Mouse (Mus musculus): ENCODE results near the gene Borcs6. TPM values are rescaled to one million over a fixed set of nuclear protein-coding genes. Genes with fewer than 3 reads are reported as not detected.

The Borcs6 gene
- polyA plus RNA-seq, 1 experiment from 2014 or later: 5.9 TPM

- WGBS: 2% methylated on average over 29 of the region's 29 CpGs
Measured at GRCm38 (mm10) chr11:69066163-69066861, 6.8 kb downstream of the Borcs6 start.

GRCm38 (mm10) chr11:69066956-69067355 lies 7.4 kb downstream of the Borcs6 start:
- 9% methylated on average over 8 of the region's 8 CpGs for WGBS
- peaks cover 53% of the 10 kb centered on the region for H3K4me1 ChIP-seq
- H3K27ac ChIP-seq (replicated peaks): no peak overlapping the region
- no peaks in the 10 kb centered on the region for H3K36me3 ChIP-seq (replicated peaks)
- peak overlapping the region; percentile 63 for H3K4me3 ChIP-seq
- no peaks in the 10 kb centered on the region for H3K9me3 ChIP-seq
- DNase-seq (ENCODE audit: low spot score): peak; percentile 88
- H3K27me3 ChIP-seq (replicated peaks; ENCODE audit: low read depth, poor library complexity, severe bottlenecking): no peaks in the 10 kb centered on the region

More at GRCm38 (mm10) chr11:69066163-69066861, 6.8 kb downstream of the Borcs6 start:
- H3K27me3 ChIP-seq (replicated peaks; ENCODE audit: low read depth, poor library complexity, severe bottlenecking): peaks cover 3% of the 10 kb centered on the region
- H3K4me3 ChIP-seq: peak overlapping the region; percentile 63
- no peaks in the 10 kb centered on the region for H3K36me3 ChIP-seq (replicated peaks)
- H3K4me1 ChIP-seq: peaks cover 53% of the 10 kb centered on the region
- DNase-seq (ENCODE audit: low spot score): peak; percentile 45
- H3K9me3 ChIP-seq: no peaks in the 10 kb centered on the region
- H3K27ac ChIP-seq (replicated peaks): peak overlapping the region; percentile 57; the same call in 1 of the 2 replicates

GRCm38 (mm10) chr11:69067601-69068000 lies 8.1 kb downstream of the Borcs6 start:
- H3K27ac ChIP-seq (replicated peaks): no peak overlapping the region
- H3K27me3 ChIP-seq (replicated peaks; ENCODE audit: low read depth, poor library complexity, severe bottlenecking): no peaks in the 10 kb centered on the region
- no peak for DNase-seq (ENCODE audit: low spot score)
- H3K9me3 ChIP-seq: no peaks in the 10 kb centered on the region
- 62% methylated on average over 6 of the region's 6 CpGs for WGBS
- peaks cover 59% of the 10 kb centered on the region for H3K4me1 ChIP-seq
- H3K36me3 ChIP-seq (replicated peaks): no peaks in the 10 kb centered on the region
- no peak overlapping the region for H3K4me3 ChIP-seq

GRCm38 (mm10) chr11:69070093-69070492 lies 10.6 kb downstream of the Borcs6 start:
- peaks cover 58% of the 10 kb centered on the region for H3K4me1 ChIP-seq
- DNase-seq (ENCODE audit: low spot score): no peak
- under 1% methylated on average over 13 of the region's 13 CpGs for WGBS

GRCm38 (mm10) chr11:69070590-69071222 lies 11.2 kb downstream of the Borcs6 start, which contains the start of gene Tmem107:
Tmem107 (plus strand) TSS chr11:69070806.
- WGBS: under 1% methylated on average over 47 of the region's 47 CpGs
- H3K36me3 ChIP-seq (replicated peaks): no peaks in the 10 kb centered on the region
- H3K9me3 ChIP-seq: no peaks in the 10 kb centered on the region
- peak within 1 kb of the TSS; percentile 96 for H3K27ac ChIP-seq (replicated peaks)
- peak within 1 kb of the TSS; percentile 75 for H3K4me3 ChIP-seq
- no peaks in the 10 kb centered on the region for H3K27me3 ChIP-seq (replicated peaks; ENCODE audit: low read depth, poor library complexity, severe bottlenecking)
- peaks cover 58% of the 10 kb centered on the region for H3K4me1 ChIP-seq
- peak; percentile 95 for DNase-seq (ENCODE audit: low spot score)

More at GRCm38 (mm10) chr11:69070093-69070492, 10.6 kb downstream of the Borcs6 start:
- H3K27me3 ChIP-seq (replicated peaks; ENCODE audit: low read depth, poor library complexity, severe bottlenecking): no peaks in the 10 kb centered on the region
- H3K9me3 ChIP-seq: no peaks in the 10 kb centered on the region
- peak overlapping the region; percentile 75 for H3K4me3 ChIP-seq
- peak overlapping the region; percentile 96 for H3K27ac ChIP-seq (replicated peaks)
- H3K36me3 ChIP-seq (replicated peaks): no peaks in the 10 kb centered on the region

- peaks cover 54% of the 10 kb centered on the region for H3K4me1 ChIP-seq
Measured at GRCm38 (mm10) chr11:69071262-69071661, 11.7 kb downstream of the Borcs6 start.

GRCm38 (mm10) chr11:69072234-69072633 lies 12.7 kb downstream of the Borcs6 start:
- WGBS: 86% methylated on average over 11 of the region's 11 CpGs
- Histone ChIP-seq H3K4me3 (peak overlapping the region; percentile 75), H3K27ac (replicated peaks) (peak overlapping the region; percentile 95; the same call in 1 of the 2 replicates), H3K27me3 (replicated peaks; ENCODE audit: low read depth, poor library complexity, severe bottlenecking) (no peaks in the 10 kb centered on the region), H3K9me3 (no peaks in the 10 kb centered on the region), H3K36me3 (replicated peaks) (no peaks in the 10 kb centered on the region), H3K4me1 (peaks cover 44% of the 10 kb centered on the region)
- DNase-seq (ENCODE audit: low spot score): no peak

More at GRCm38 (mm10) chr11:69071262-69071661, 11.7 kb downstream of the Borcs6 start:
- H3K27me3 ChIP-seq (replicated peaks; ENCODE audit: low read depth, poor library complexity, severe bottlenecking): no peaks in the 10 kb centered on the region
- no peaks in the 10 kb centered on the region for H3K9me3 ChIP-seq
- 21% methylated on average over 9 of the region's 9 CpGs for WGBS
- peak overlapping the region; percentile 75 for H3K4me3 ChIP-seq
- no peaks in the 10 kb centered on the region for H3K36me3 ChIP-seq (replicated peaks)
- DNase-seq (ENCODE audit: low spot score): no peak
- peak overlapping the region; percentile 96 for H3K27ac ChIP-seq (replicated peaks)

GRCm38 (mm10) chr11:69072666-69073064 lies 13.1 kb downstream of the Borcs6 start:
- H3K27ac ChIP-seq (replicated peaks): peak overlapping the region; percentile 95

GRCm38 (mm10) chr11:69073065-69073888 lies 13.8 kb downstream of the Borcs6 start:
- Histone ChIP-seq H3K4me3 (peak overlapping the region; percentile 75), H3K36me3 (replicated peaks) (no peaks in the 10 kb centered on the region), H3K4me1 (peaks cover 39% of the 10 kb centered on the region), H3K27me3 (replicated peaks; ENCODE audit: low read depth, poor library complexity, severe bottlenecking) (no peaks in the 10 kb centered on the region), H3K9me3 (no peaks in the 10 kb centered on the region), H3K27ac (replicated peaks) (peak overlapping the region; percentile 95)
- peak; percentile 84 for DNase-seq (ENCODE audit: low spot score)
- 0% methylated on average over 14 of the region's 14 CpGs for WGBS

More at GRCm38 (mm10) chr11:69072666-69073064, 13.1 kb downstream of the Borcs6 start:
- Histone ChIP-seq H3K4me3 (peak overlapping the region; percentile 75), H3K27me3 (replicated peaks; ENCODE audit: low read depth, poor library complexity, severe bottlenecking) (no peaks in the 10 kb centered on the region), H3K9me3 (no peaks in the 10 kb centered on the region), H3K36me3 (replicated peaks) (no peaks in the 10 kb centered on the region), H3K4me1 (peaks cover 40% of the 10 kb centered on the region)
- WGBS: 14% methylated on average over 9 of the region's 9 CpGs
- no peak for DNase-seq (ENCODE audit: low spot score)

- Histone ChIP-seq H3K9me3 (no peaks in the 10 kb centered on the region), H3K27me3 (replicated peaks; ENCODE audit: low read depth, poor library complexity, severe bottlenecking) (no peaks in the 10 kb centered on the region), H3K36me3 (replicated peaks) (no peaks in the 10 kb centered on the region), H3K4me1 (peaks cover 45% of the 10 kb centered on the region), H3K27ac (replicated peaks) (peak overlapping the region; percentile 95), H3K4me3 (peak overlapping the region; percentile 75)
- DNase-seq (ENCODE audit: low spot score): no peak
- WGBS: 42% methylated on average over 6 of the region's 6 CpGs
Measured at GRCm38 (mm10) chr11:69073951-69074775, 14.6 kb downstream of the Borcs6 start.

GRCm38 (mm10) chr11:69074776-69075069 lies 15.2 kb downstream of the Borcs6 start:
- H3K4me1 ChIP-seq: peaks cover 42% of the 10 kb centered on the region
- no peaks in the 10 kb centered on the region for H3K36me3 ChIP-seq (replicated peaks)
- no peaks in the 10 kb centered on the region for H3K27me3 ChIP-seq (replicated peaks; ENCODE audit: low read depth, poor library complexity, severe bottlenecking)
- DNase-seq (ENCODE audit: low spot score): no peak
- H3K27ac ChIP-seq (replicated peaks): peak overlapping the region; percentile 69; the same call in 1 of the 2 replicates
- H3K9me3 ChIP-seq: no peaks in the 10 kb centered on the region
- H3K4me3 ChIP-seq: no peak overlapping the region; the same call in 1 of the 2 replicates
- WGBS: 47% methylated on average over 2 of the region's 2 CpGs
